Mouse (Mus musculus): Measurements from ENCODE around the gene Gm4214.
"Not testable (repeated sequence)": the region's sequence is repeated elsewhere in the genome, so short reads cannot be mapped to it uniquely, and the experiment has no call there.

Gene Gm4214
- long read RNA-seq, experiment 1 = 0 reads
- long read RNA-seq, experiment 2 = 0 reads

DNA sequence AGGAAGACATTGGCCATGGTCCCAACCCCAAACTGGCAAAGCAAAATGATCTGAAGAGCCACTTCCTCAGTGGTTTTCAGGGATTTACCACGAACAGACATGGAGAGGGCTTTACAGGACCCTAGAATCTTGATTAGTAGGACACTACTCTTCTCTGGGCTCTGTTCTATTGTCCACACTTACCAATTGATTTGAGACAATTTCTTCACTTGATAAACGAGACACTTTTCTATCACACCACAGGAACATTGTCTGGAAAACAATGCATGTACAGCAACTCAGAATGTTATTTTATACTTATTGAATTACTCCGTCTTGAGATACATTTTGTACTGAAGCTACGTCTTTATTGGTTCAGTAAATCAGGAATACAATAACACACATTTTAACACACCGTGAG lies at the start of gene Gm4214:
Gene Gm4214 (minus strand): TSS at position 101 of the 400 bp plus-strand sequence.
- intact Hi-C loops (cut with DNase I) = not testable (repeated sequence)

DNA sequence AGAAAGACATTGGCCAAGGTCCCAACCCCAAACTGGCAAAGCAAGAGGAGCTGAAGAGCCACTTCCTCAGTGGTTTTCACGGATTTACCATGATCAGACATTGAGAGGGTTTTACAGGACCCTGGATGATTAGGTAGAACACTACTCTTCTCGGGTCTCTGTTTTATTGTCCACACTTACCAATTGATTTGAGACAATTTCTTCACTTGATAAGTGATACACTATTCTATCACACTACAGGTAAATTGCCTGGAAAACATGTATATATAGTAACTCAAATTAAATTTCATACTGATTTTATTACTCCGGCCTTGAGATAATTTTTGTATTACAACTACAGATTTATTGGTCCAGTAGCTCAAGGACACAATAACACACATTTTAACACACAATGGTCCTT lies 35.4 kb upstream of the Gm4214 start, which contains the start of gene Gm4216:
Gene Gm4216 (minus strand): TSS at position 101 of the 400 bp plus-strand sequence.
- intact Hi-C loops (cut with DNase I) = not testable (repeated sequence)

Measured in adrenal gland (tissue).